Mouse (Mus musculus) CD4-positive, CD25-positive, alpha-beta regulatory T cell, adult 9 weeks (primary cell): ENCODE results near the gene Foxj1. TPM values are rescaled to one million over a fixed set of nuclear protein-coding genes. Genes with fewer than 3 reads are reported as not detected.

Experiments
- polyA plus RNA-seq: library from polyadenylated mRNA; unstranded; fragments of 100-300 nt; shearing (Covaris generic); gene quantifications from one replicate; pipeline ENCODE4 v1.2.1, GENCODE M21; 2017

The Foxj1 gene
- not detected for polyA plus RNA-seq

GRCm38 (mm10) chr11:116335244-116336036 is at the start of gene Foxj1:
Gene Foxj1, minus strand, starts transcription at chr11:116335399.

GRCm38 (mm10) chr11:116307019-116307725 is 28.0 kb downstream of the Foxj1 start, which contains the start of gene Exoc7:
Gene Exoc7, minus strand, starts transcription at chr11:116307233.

GRCm38 (mm10) chr11:116280751-116281663 is 54.2 kb downstream of the Foxj1 start, which contains the start of gene Galr2:
Gene Galr2, plus strand, starts transcription at chr11:116280939.

Other genes starting within 250 kb of the Foxj1 start
- 227 TPM for gene Wbp2, start 248.4 kb downstream of the Foxj1 start, polyA plus RNA-seq
- not detected for gene Trim47, start 208.2 kb downstream of the Foxj1 start, polyA plus RNA-seq
- 7.7 TPM for gene Trim65, start 204.3 kb downstream of the Foxj1 start, polyA plus RNA-seq
- 54.6 TPM for gene Mrpl38, start 196.5 kb downstream of the Foxj1 start, polyA plus RNA-seq
- gene Fbf1, start 167.2 kb downstream of the Foxj1 start, polyA plus RNA-seq = 5.6 TPM
- gene Ten1, start 136.5 kb downstream of the Foxj1 start, polyA plus RNA-seq = 93.2 TPM
- 24.5 TPM for gene Acox1, start 136.4 kb downstream of the Foxj1 start, polyA plus RNA-seq
- gene Evpl, start 97.3 kb downstream of the Foxj1 start, polyA plus RNA-seq = 0.09 TPM
- 88.0 TPM for gene Srp68, start 61.2 kb downstream of the Foxj1 start, polyA plus RNA-seq
- not detected for gene Galr2, start 54.5 kb downstream of the Foxj1 start, polyA plus RNA-seq
- gene Exoc7, start 28.2 kb downstream of the Foxj1 start, polyA plus RNA-seq = 113 TPM
- 2.4 TPM for gene Rnf157, start 77.6 kb upstream of the Foxj1 start, polyA plus RNA-seq
- 25.0 TPM for gene Ubald2, start 98.7 kb upstream of the Foxj1 start, polyA plus RNA-seq
- not detected for gene Qrich2, start 130.8 kb upstream of the Foxj1 start, polyA plus RNA-seq
- gene Prpsap1, start 158.8 kb upstream of the Foxj1 start, polyA plus RNA-seq = 22.5 TPM
- gene Sphk1, start 195.5 kb upstream of the Foxj1 start, polyA plus RNA-seq = not detected
- 1.9 TPM for gene Ube2o, start 246.0 kb upstream of the Foxj1 start, polyA plus RNA-seq